Mouse (Mus musculus) embryonic fibroblast, embryonic 13.5 days (primary cell): ENCODE data around the gene Phykpl. TPM values are rescaled to one million over a fixed set of nuclear protein-coding genes. Genes with fewer than 3 reads are reported as not detected.
A peak's percentile ranks its signal among the peaks of the same experiment; 100 is the strongest.

ENCODE experiments used
- H3K27ac ChIP-seq: 2 replicates; pipeline ENCODE4 v1.5.1; 2012; ENCODE audit warnings: low read length, control low read depth, inconsistent platforms; ENCODE audit not compliant: insufficient read depth
- H3K4me1 ChIP-seq: 2 replicates; pipeline ENCODE4 v1.6.1; 2011; ENCODE audit warnings: low read length; ENCODE audit not compliant: control insufficient read depth, insufficient read depth
- H3K4me3 ChIP-seq: 2 replicates; pipeline ENCODE4 v1.5.1; 2011; ENCODE audit warnings: mild to moderate bottlenecking, control low read depth, low read length; ENCODE audit not compliant: insufficient read depth
- CTCF ChIP-seq: IDR thresholded peaks from 2 replicates; pipeline ENCODE4 v1.5.1; 2011; ENCODE audit warnings: mild to moderate bottlenecking, control low read depth, low read length, moderate library complexity, borderline replicate concordance; ENCODE audit not compliant: insufficient read depth
- POLR2A ChIP-seq: IDR thresholded peaks from 2 replicates; pipeline ENCODE4 v1.6.1; 2011; ENCODE audit warnings: low read depth, mild to moderate bottlenecking, control low read depth, low read length, moderate library complexity
- polyA plus RNA-seq: library from polyadenylated mRNA; stranded (reverse); fragments of >200 nt; gene quantifications from 2 replicates; pipeline ENCODE4 v1.2.4, GENCODE M21; 2011; ENCODE audit warnings: low read depth; ENCODE audit not compliant: missing spikeins, insufficient read length

Gene Phykpl
- polyA plus RNA-seq, 1 experiment: 14.2 TPM

GRCm38 (mm10) chr11:51650261-51650660 lies 65.7 kb downstream of the Phykpl start:
- Histone ChIP-seq H3K4me3 (peak overlapping the region; percentile 59), H3K27ac (no peak overlapping the region), H3K4me1 (0 out of 2 replicates have a peak, but pooled peaks cover 2% of the 10 kb centered on the region)
- no peak for TF ChIP-seq POLR2A
- no peak for TF ChIP-seq CTCF

GRCm38 (mm10) chr11:51650691-51651515 lies 66.3 kb downstream of the Phykpl start, which contains the start of the genes N4bp3 and D930048N14Rik:
Gene N4bp3 (minus strand): TSS chr11:51650842.
Gene D930048N14Rik (plus strand): TSS chr11:51650954.
- Histone ChIP-seq H3K4me3 (peak within 1 kb of the TSS; percentile 59), H3K27ac (no peak within 1 kb of the TSS), H3K4me1 (0 out of 2 replicates have a peak, but pooled peaks cover 2% of the 10 kb centered on the region)
- TF ChIP-seq CTCF (no peak), POLR2A (peak; percentile 37; the same call in 1 of the 2 replicates)

DNA sequence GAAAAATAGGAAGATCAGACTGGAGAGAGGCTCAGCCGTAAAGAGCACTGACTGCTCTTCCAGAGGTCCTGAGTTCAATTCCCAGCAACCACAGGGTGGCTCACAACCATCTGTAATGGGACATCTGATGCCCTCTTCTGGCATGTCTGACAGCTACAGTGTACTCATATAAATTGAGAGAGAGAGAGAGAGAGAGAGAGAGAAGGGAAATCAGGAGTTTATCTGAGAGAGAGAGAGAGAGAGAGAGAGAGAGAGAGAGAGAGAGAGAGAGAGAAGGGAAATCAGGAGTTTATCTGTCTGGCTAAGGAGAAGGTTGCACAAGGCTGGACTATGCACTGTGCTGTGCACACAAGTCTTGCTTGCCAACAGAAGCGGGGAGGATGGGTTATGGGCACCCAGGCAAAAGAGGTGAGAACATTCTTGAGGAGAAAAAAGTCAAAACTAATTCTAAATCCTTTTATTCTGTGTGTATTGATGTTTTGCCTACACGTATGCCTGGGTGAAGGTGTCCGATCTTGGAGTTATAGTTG lies 68.4 kb downstream of the Phykpl start:
- no peak for TF ChIP-seq POLR2A
- no peak for TF ChIP-seq CTCF
- no peak overlapping the region for H3K4me3 ChIP-seq
- no peak overlapping the region for H3K27ac ChIP-seq
- 0 out of 2 replicates have a peak, but pooled peaks cover 2% of the 10 kb centered on the region for H3K4me1 ChIP-seq

- no peak overlapping the region for H3K4me3 ChIP-seq
- TF ChIP-seq POLR2A: no peak
- TF ChIP-seq CTCF: no peak
- no peaks in the 10 kb centered on the region for H3K4me1 ChIP-seq
- H3K27ac ChIP-seq: no peak overlapping the region
Observed at GRCm38 (mm10) chr11:51653736-51654135, 69.2 kb downstream of the Phykpl start.

Other genes with a start within 250 kb of the Phykpl start
- 361 and 364 TPM in 2 replicates for gene Hnrnpab, start 22.1 kb downstream of the Phykpl start, polyA plus RNA-seq
- gene Nhp2, start 35.0 kb downstream of the Phykpl start, polyA plus RNA-seq: 61.2 and 70.9 TPM in 2 replicates
- 17.5 and 20.0 TPM in 2 replicates for gene Rmnd5b, start 51.1 kb downstream of the Phykpl start, polyA plus RNA-seq
- 0.35 and 1.8 TPM in 2 replicates for gene N4bp3, start 66.1 kb downstream of the Phykpl start, polyA plus RNA-seq
- gene D930048N14Rik, start 66.2 kb downstream of the Phykpl start, polyA plus RNA-seq: 0.30 and 0.52 TPM in 2 replicates
- gene 0610009B22Rik, start 104.1 kb downstream of the Phykpl start, polyA plus RNA-seq: 30.8 and 31.2 TPM in 2 replicates
- 42.0 and 46.5 TPM in 2 replicates for gene Sec24a, start 178.9 kb downstream of the Phykpl start, polyA plus RNA-seq
- 68.5 and 73.9 TPM in 2 replicates for gene Sar1b, start 178.9 kb downstream of the Phykpl start, polyA plus RNA-seq